Mouse (Mus musculus) lung, postnatal 0 days (tissue): ENCODE data around the gene Reck. TPM values are rescaled to one million over a fixed set of nuclear protein-coding genes. Genes with fewer than 3 reads are reported as not detected.

Source experiments
- ATAC-seq: fragments of 200-750 bp; cut with Nextera tagmentation; 2 replicates; pipeline ENCODE4 v1.8.0; 2017; ENCODE audit warnings: moderate library complexity
- DNase-seq: peaks from one replicate; pipeline ENCODE4 v3.0.0-alpha.2; 2016; ENCODE audit warnings: low spot score
- H3K27ac ChIP-seq: fragments of 300-500 bp; sonication (generic); 2 replicates; pipeline ENCODE4 v1.5.1; 2014; ENCODE audit warnings: antibody characterized with exemption, mild to moderate bottlenecking, low read length, mixed read lengths
- H3K27me3 ChIP-seq: fragments of 300-500 bp; sonication (generic); replicated peaks from 2 replicates; pipeline ENCODE4 v1.6.1; 2014; ENCODE audit warnings: low read length, mixed read lengths; ENCODE audit not compliant: insufficient read depth
- H3K36me3 ChIP-seq: fragments of 300-500 bp; sonication (generic); 2 replicates; pipeline ENCODE4 v1.6.1; 2014; ENCODE audit warnings: low read length, mixed read lengths; ENCODE audit not compliant: insufficient read depth
- H3K4me1 ChIP-seq: fragments of 300-500 bp; sonication (generic); 2 replicates; pipeline ENCODE4 v1.6.1; 2014; ENCODE audit warnings: antibody characterized with exemption, low read depth, low read length, mixed read lengths; ENCODE audit not compliant: insufficient read depth
- H3K4me2 ChIP-seq: fragments of 300-500 bp; sonication (generic); replicated peaks from 2 replicates; pipeline ENCODE4 v1.6.1; 2014; ENCODE audit warnings: low read depth, mild to moderate bottlenecking, low read length, moderate library complexity, mixed read lengths
- H3K4me3 ChIP-seq: fragments of 300-500 bp; sonication (generic); 2 replicates; pipeline ENCODE4 v1.5.1; 2014; ENCODE audit warnings: low read depth, low read length
- H3K9ac ChIP-seq: fragments of 300-500 bp; sonication (generic); replicated peaks from 2 replicates; pipeline ENCODE4 v1.6.1; 2014; ENCODE audit warnings: low read depth, mild to moderate bottlenecking
- H3K9me3 ChIP-seq: fragments of 300-500 bp; sonication (generic); 2 replicates; pipeline ENCODE4 v1.6.1; 2016; ENCODE audit warnings: low read length, mixed read lengths
- CTCF ChIP-seq: IDR thresholded peaks from 2 replicates; pipeline ENCODE4 v1.5.1; 2016; ENCODE audit warnings: antibody characterized with exemption, mild to moderate bottlenecking
- EP300 ChIP-seq: IDR thresholded peaks from 2 replicates; pipeline ENCODE4 v1.6.1; 2016; ENCODE audit warnings: antibody characterized with exemption, mild to moderate bottlenecking, control low read depth
- WGBS: fragments of 180-500 bp; shearing (Covaris S2); extraction: QIAGEN DNeasy Blood & Tissue Kit; methylation state at CpG from one replicate; pipeline ENCODE4 v1.1.7; 2014; 5-methylcytosine and 5-hydroxymethylcytosine counted together
- polyA plus RNA-seq: library from polyadenylated mRNA; unstranded; fragments of >200 nt; fragmentation: Nextera tagmentation; extraction: Ambion mirVana; gene quantifications from 2 replicates; pipeline ENCODE4 v1.2.1, GENCODE M21; 2015

Reck gene
- polyA plus RNA-seq, 1 experiment from 2014 or later: 13.6 TPM

- DNase-seq (peak; percentile 96), ATAC-seq (peak; percentile 95)
- Histone ChIP-seq H3K4me3 (no peak overlapping the region), H3K9ac (no peak overlapping the region; the same call in 1 of the 2 replicates), H3K36me3 (no peaks in the 10 kb centered on the region), H3K9me3 (no peaks in the 10 kb centered on the region), H3K27me3 (no peaks in the 10 kb centered on the region), H3K4me2 (peak overlapping the region; percentile 46), H3K4me1 (no peaks in the 10 kb centered on the region), H3K27ac (no peak overlapping the region)
- under 1% methylated on average over 24 of the region's 24 CpGs for WGBS
- peak; percentile 99 for TF ChIP-seq CTCF
- TF ChIP-seq EP300: no peak
These were observed 106.9 kb downstream of the Reck start for GRCm38 (mm10) chr4:43982053-43982732.

GRCm38 (mm10) chr4:43983181-43983580 is 107.9 kb downstream of the Reck start, which contains the start of gene Ccin:
Gene Ccin, plus strand, starts transcription at chr4:43983483.
- 64% methylated on average over 11 of the region's 11 CpGs for WGBS
- H3K9me3 ChIP-seq: no peaks in the 10 kb centered on the region
- H3K36me3 ChIP-seq: no peaks in the 10 kb centered on the region
- DNase-seq (no peak), ATAC-seq (no peak)
- H3K4me3 ChIP-seq: no peak within 1 kb of the TSS
- H3K27me3 ChIP-seq: no peaks in the 10 kb centered on the region
- TF ChIP-seq CTCF (no peak), EP300 (no peak)
- peak within 1 kb of the TSS; percentile 46 for H3K4me2 ChIP-seq
- H3K27ac ChIP-seq: no peak within 1 kb of the TSS
- H3K9ac ChIP-seq: no peak within 1 kb of the TSS; the same call in 1 of the 2 replicates
- H3K4me1 ChIP-seq: no peaks in the 10 kb centered on the region

DNA sequence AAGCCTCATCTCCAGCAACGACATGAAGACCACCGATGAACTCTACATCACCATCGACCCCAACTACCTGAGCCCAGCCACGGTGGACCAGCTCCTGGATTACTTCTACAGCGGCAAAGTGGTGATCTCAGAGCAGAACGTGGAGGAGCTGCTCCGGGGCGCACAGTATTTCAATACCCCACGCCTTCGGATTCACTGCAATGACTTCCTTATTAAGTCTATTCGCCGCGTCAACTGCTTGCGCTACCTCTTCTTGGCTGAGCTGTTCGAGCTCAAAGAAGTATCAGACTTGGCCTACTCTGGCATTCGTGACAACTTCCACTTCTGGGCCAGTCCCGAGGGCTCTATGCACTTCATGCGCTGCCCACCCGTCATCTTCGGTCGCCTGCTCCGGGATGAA is 108.4 kb downstream of the Reck start:
- ATAC-seq (no peak), DNase-seq (no peak)
- H3K4me3 ChIP-seq: no peak overlapping the region
- 88% methylated on average over 22 of the region's 22 CpGs for WGBS
- H3K9me3 ChIP-seq: no peaks in the 10 kb centered on the region
- no peaks in the 10 kb centered on the region for H3K27me3 ChIP-seq
- H3K36me3 ChIP-seq: no peaks in the 10 kb centered on the region
- no peak overlapping the region for H3K9ac ChIP-seq
- no peaks in the 10 kb centered on the region for H3K4me1 ChIP-seq
- H3K4me2 ChIP-seq: no peak overlapping the region
- TF ChIP-seq EP300 (no peak), CTCF (no peak)
- H3K27ac ChIP-seq: no peak overlapping the region

DNA sequence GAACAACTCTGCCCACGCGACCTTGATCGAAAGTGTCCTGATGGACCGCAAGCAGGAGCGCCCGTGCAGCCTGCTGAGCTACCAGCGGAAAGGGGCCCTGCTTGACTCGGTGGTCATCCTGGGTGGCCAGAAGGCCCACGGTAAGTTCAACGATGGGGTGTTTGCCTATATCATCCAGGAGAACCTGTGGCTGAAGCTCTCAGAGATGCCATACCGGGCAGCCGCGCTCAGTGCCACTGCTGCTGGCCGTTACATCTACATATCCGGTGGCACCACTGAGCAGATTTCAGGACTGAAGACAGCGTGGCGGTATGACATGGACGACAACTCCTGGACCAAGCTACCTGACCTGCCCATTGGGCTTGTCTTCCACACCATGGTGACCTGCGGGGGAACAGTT is 109.0 kb downstream of the Reck start:
- Histone ChIP-seq H3K4me2 (no peak overlapping the region), H3K9me3 (no peaks in the 10 kb centered on the region), H3K27ac (no peak overlapping the region), H3K4me3 (no peak overlapping the region), H3K9ac (no peak overlapping the region), H3K27me3 (no peaks in the 10 kb centered on the region), H3K36me3 (no peaks in the 10 kb centered on the region), H3K4me1 (no peaks in the 10 kb centered on the region)
- TF ChIP-seq EP300: no peak
- TF ChIP-seq CTCF: no peak
- ATAC-seq (no peak), DNase-seq (no peak)
- WGBS: 91% methylated on average over 19 of the region's 19 CpGs

DNA sequence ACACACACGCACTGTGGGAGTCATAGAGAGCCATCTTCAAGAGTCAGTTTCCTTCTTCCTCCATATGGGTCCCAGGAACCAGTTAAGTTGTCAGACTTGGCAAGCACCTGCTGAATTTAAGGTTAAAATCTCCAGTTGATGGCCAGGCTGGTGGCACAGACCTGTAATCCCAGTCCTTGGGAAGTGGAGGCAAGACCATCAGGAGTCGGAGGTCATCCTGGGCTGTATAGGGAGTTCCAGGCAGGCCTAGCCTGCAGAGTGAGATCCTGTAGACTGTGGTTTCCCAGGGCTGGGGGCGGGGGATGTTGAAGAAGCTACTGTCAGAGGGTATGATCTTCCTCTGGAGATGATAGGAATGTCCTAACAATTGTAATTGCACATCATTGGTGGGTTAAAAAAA is 113.6 kb downstream of the Reck start:
- Histone ChIP-seq H3K9me3 (no peaks in the 10 kb centered on the region), H3K36me3 (no peaks in the 10 kb centered on the region), H3K27me3 (no peaks in the 10 kb centered on the region), H3K9ac (no peak overlapping the region), H3K4me1 (no peaks in the 10 kb centered on the region), H3K4me2 (no peak overlapping the region), H3K27ac (no peak overlapping the region), H3K4me3 (no peak overlapping the region)
- TF ChIP-seq CTCF (no peak), EP300 (no peak)
- DNase-seq: no peak
- 85% methylated on average over 3 of the region's 3 CpGs for WGBS
- no peak for ATAC-seq

GRCm38 (mm10) chr4:43993072-43993471 is 117.7 kb downstream of the Reck start:
- WGBS: 90% methylated on average over 11 of the region's 11 CpGs
- H3K9ac ChIP-seq: no peak overlapping the region
- H3K4me3 ChIP-seq: no peak overlapping the region
- H3K4me2 ChIP-seq: no peak overlapping the region
- no peak for DNase-seq
- H3K4me1 ChIP-seq: no peaks in the 10 kb centered on the region
- no peaks in the 10 kb centered on the region for H3K27me3 ChIP-seq
- H3K27ac ChIP-seq: no peak overlapping the region
- no peak for ATAC-seq
- H3K36me3 ChIP-seq: no peaks in the 10 kb centered on the region
- no peak for TF ChIP-seq CTCF
- no peak for TF ChIP-seq EP300
- H3K9me3 ChIP-seq: no peaks in the 10 kb centered on the region

GRCm38 (mm10) chr4:43994342-43994741 is 119.0 kb downstream of the Reck start:
- Histone ChIP-seq H3K36me3 (no peaks in the 10 kb centered on the region), H3K4me2 (no peak overlapping the region), H3K4me3 (no peak overlapping the region), H3K9ac (no peak overlapping the region), H3K27ac (no peak overlapping the region), H3K27me3 (no peaks in the 10 kb centered on the region), H3K4me1 (no peaks in the 10 kb centered on the region), H3K9me3 (no peaks in the 10 kb centered on the region)
- ATAC-seq: no peak
- WGBS: 54% methylated on average over 2 of the region's 2 CpGs
- TF ChIP-seq CTCF: no peak
- TF ChIP-seq EP300: no peak
- no peak for DNase-seq

Other genes with a start within 250 kb of the Reck start
- gene Npr2, start 243.6 kb upstream of the Reck start, polyA plus RNA-seq: 11.9 and 12.8 TPM in 2 replicates
- 10.4 and 10.8 TPM in 2 replicates for gene Spag8, start 221.9 kb upstream of the Reck start, polyA plus RNA-seq
- 128 and 132 TPM in 2 replicates for gene Hint2, start 219.1 kb upstream of the Reck start, polyA plus RNA-seq
- 2.5 and 3.1 TPM in 2 replicates for gene Tmem8b, start 206.6 kb upstream of the Reck start, polyA plus RNA-seq
- gene Fam221b, start 206.4 kb upstream of the Reck start, polyA plus RNA-seq: 2.5 TPM in 2 replicates
- not detected in 2 replicates for gene Olfr70, start 174.7 kb upstream of the Reck start, polyA plus RNA-seq
- 0.17 TPM in 1 of 2 replicates, not detected in the other for gene Olfr71, start 165.3 kb upstream of the Reck start, polyA plus RNA-seq
- 11.8 and 19.3 TPM in 2 replicates for gene Hrct1, start 148.3 kb upstream of the Reck start, polyA plus RNA-seq
- 5.7 and 8.1 TPM in 2 replicates for gene Spaar, start 145.5 kb upstream of the Reck start, polyA plus RNA-seq
- gene Olfr159, start 104.5 kb upstream of the Reck start, polyA plus RNA-seq: not detected in 2 replicates
- not detected in 2 replicates for gene Olfr156, start 51.6 kb upstream of the Reck start, polyA plus RNA-seq
- gene Olfr157, start 35.3 kb upstream of the Reck start, polyA plus RNA-seq: not detected in 2 replicates
- gene Olfr155, start 24.0 kb upstream of the Reck start, polyA plus RNA-seq: not detected in 2 replicates
- gene Glipr2, start 81.9 kb downstream of the Reck start, polyA plus RNA-seq: 37.9 and 41.4 TPM in 2 replicates
- gene Ccin, start 108.0 kb downstream of the Reck start, polyA plus RNA-seq: not detected in 2 replicates
- 209 and 221 TPM in 2 replicates for gene Clta, start 128.9 kb downstream of the Reck start, polyA plus RNA-seq
- gene Gne, start 208.6 kb downstream of the Reck start, polyA plus RNA-seq: 25.1 and 33.1 TPM in 2 replicates